Mouse (Mus musculus) layer of hippocampus, adult 2 months (tissue): Measurements from ENCODE around the gene Mecom. TPM values are rescaled to one million over a fixed set of nuclear protein-coding genes. Genes with fewer than 3 reads are reported as not detected.

Source experiments
- DNase-seq, 2 experiments: peaks; one replicate each; pipeline ENCODE4 v3.0.0; 2022; ENCODE audit warnings: low spot score in 2 of 2
- H3K27ac ChIP-seq: fragments of 200-600 bp; 2 replicates; pipeline ENCODE4 v1.8.1; 2022
- H3K4me3 ChIP-seq: fragments of 200-600 bp; 2 replicates; pipeline ENCODE4 v1.8.1; 2022; ENCODE audit warnings: mild to moderate bottlenecking
- CTCF ChIP-seq: fragments of 200-600 bp; conservative IDR thresholded peaks from 2 replicates; pipeline ENCODE4 v1.8.1; 2022; ENCODE audit warnings: antibody characterized with exemption, mild to moderate bottlenecking, moderate library complexity
- total RNA-seq, 2 experiments: library from RNA; stranded (reverse); gene quantifications; 2 replicates each; pipeline ENCODE4 v1.2.3; 2021

The Mecom gene
- total RNA-seq, 2 experiments from 2014 or later, result 3.3 to 3.5 TPM

DNA sequence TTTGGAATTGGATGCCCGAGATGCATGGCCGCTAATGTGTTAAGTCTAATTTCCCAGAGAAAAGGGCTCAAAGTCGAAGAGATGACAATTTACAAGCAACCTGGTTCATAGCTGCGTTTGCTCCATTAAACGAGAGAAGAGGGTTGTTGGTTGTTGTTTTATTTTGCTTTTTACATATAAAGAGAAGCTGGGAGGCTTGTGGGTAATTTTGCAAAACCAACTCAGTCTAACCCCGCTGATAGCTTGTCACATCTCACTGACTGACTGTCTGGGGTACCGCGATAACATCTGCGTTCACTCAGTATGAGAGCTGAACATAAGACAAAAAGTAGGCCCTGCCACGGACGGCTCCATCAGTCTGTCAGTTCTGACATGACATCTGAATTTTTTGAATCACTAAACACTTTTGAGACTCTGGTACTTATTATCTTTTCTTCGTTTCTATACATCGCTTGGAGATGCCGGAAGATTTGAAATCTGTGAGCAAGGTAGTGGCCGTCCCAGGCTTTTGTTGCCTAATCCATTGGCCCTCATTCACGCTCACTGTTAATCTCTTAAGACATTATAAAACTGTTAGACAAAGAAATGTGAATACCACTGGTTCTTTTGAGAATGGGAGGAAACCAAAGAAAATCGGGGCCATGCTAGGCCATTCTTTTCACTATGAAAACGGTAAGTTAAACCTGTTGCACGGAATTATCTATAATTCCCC, 327.0 kb downstream of the Mecom start:
- DNase-seq, result no peak
- no peak for TF ChIP-seq CTCF
- H3K4me3 ChIP-seq, result no peak overlapping the region
- no peak overlapping the region for H3K27ac ChIP-seq

GRCm38 (mm10) chr3:30219891-30220290, 327.9 kb downstream of the Mecom start:
- no peak overlapping the region for H3K4me3 ChIP-seq
- DNase-seq, result no peak
- no peak for TF ChIP-seq CTCF
- H3K27ac ChIP-seq, result no peak overlapping the region

DNA sequence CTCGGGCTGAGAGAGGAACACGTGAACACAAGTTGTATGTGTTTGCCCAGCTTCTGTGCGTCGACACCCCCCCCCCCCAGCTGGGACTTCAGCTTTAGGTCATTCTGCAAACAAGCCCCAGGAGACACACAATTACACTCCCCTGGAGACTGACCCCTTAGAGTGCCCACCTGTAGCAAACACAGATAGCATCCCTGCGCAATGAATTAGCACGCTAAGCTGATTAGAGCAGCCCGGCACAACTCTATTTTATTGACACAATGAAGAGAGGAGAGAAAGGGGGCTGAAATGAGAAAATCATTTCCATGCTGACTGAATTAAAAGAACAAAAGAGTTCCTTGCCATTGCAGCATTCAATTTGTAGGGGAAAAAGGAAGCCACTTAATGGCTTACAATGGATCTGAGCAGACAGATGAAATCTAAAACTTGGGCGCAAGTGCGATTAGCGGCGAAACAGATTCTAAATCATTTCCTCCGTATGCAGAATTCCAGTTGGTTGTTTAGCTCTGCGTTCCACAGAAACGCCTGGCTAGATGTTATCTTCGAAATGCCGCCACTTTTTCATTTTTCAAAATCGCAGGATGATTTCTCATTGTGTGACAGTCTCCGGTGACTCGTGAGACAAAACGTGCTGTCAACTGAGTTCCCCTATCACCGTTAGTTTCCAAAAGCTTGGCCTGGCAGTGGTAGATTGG, 328.5 kb downstream of the Mecom start:
- TF ChIP-seq CTCF, result no peak
- H3K4me3 ChIP-seq, result no peak overlapping the region; the same call in 1 of the 2 replicates
- H3K27ac ChIP-seq, result no peak overlapping the region
- DNase-seq, result no peak

GRCm38 (mm10) chr3:30214607-30215006, 333.2 kb downstream of the Mecom start:
- TF ChIP-seq CTCF, result no peak
- H3K4me3 ChIP-seq, result no peak overlapping the region
- no peak for DNase-seq
- no peak overlapping the region for H3K27ac ChIP-seq

DNA sequence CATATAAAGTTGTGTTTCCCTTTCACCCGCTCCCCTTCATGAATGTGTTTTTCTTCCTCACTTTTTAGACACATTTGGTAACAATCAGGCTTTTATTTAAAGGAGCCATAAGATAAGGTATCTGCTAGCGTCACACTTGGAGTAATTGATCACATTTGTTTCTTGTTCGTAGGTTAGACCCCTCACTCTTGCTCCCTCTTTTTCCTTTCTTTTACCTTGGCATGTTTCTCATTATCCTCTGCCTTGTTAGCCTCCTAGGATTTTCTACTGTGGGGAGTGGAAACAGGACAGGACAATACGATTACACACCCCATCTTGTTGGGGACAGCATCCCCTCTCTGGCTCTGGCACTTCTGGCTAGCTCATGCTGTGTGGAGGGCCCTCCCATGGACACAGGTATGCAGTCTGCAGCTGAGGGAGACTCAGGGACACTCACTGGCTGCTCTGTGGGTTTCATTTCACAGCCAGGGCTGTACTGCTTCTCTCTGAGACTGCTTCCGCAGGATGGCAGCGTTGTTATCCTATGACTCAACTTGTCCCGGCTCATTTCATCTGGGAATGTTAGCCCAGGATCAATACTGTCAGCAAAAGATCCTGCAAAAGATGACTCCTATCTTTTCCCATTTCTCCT, 334.2 kb downstream of the Mecom start:
- Histone ChIP-seq H3K27ac (no peak overlapping the region), H3K4me3 (no peak overlapping the region)
- DNase-seq, result no peak
- no peak for TF ChIP-seq CTCF

DNA sequence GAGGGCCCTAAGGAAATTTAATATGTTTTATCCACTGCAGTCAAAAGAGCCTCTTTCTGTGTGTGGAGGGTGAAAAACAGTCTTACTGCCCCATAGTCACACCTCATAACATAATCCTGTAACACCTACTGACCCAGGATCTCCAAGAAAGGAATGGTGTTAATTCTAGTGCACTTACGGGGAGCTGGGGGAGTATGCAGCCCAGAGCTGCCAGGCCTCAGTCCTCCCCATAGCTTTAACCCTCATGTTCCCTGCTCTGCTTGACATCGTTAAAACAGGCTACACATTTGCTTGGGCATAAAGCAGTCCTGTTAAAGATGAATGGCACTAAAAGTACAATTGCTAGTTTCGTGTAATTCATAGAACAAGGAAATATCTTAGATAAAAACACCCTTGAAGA, 335.0 kb downstream of the Mecom start:
- no peak for TF ChIP-seq CTCF
- DNase-seq, result no peak

DNA sequence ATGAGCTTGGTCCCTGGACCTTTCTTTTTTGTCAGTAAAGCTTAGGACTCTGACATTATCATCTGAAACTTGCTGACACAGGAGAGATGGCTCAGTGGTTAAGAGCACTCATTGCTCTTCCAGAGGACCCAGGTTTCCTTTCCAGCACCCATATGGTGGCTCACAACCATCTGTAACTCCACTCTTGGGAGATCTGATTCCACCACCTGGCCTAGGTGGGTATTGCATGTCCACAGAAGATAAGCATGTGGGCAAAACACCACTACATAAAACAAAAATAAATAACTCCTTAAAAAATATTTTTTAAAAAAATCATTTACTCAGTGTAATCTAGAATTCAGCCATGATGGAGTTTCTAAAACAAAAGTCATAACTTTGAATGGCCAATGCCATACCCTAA, 338.7 kb downstream of the Mecom start:
- TF ChIP-seq CTCF, result peak; percentile 53
- Histone ChIP-seq H3K27ac (no peak overlapping the region), H3K4me3 (no peak overlapping the region)
- DNase-seq, result no peak

More for the DNA sequence above, 335.0 kb downstream of the Mecom start:
- no peak overlapping the region for H3K27ac ChIP-seq
- H3K4me3 ChIP-seq, result no peak overlapping the region

DNA sequence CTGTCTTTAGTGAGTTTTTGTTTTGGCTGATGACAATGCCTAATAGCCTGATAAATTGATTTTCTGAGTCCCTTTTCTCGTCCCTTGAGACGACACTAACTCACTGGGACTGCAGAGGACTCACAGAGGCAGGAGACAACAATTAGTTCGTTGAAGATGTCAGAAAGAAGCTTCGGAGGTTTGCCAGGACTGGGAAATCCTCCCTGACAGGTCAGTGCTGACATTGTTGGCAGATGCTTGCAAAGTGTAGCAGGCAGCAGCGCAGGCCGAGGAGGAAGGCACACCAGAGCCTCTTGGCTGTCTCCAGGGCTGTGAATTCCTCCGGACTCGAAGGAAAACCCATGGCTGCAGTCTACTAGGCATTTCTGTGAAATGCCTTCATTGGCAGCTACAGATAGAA, 339.9 kb downstream of the Mecom start:
- Histone ChIP-seq H3K4me3 (no peak overlapping the region; the same call in 1 of the 2 replicates), H3K27ac (no peak overlapping the region)
- DNase-seq, result no peak
- TF ChIP-seq CTCF, result no peak

DNA sequence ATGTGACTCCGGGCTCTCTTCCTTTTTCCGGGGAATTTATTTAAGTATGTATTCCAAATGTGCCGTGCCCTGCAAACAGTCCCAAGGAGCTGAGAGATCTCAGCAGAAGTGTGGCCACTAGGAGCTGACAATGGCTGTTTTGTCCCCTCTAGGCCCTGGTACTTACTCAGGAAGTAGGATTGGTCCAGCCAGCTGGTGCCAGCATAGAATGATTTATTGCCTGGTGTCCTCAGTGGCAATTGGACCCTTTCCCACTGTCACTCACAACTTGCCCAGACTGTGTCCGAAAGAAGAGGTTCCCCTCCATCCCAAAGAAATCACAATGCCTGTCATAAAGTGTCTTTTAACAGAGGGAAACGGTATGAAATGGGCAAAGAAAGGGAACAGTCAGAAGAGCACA, 340.4 kb downstream of the Mecom start:
- H3K27ac ChIP-seq, result no peak overlapping the region
- peak; percentile 31; the same call in 1 of the 2 replicates for TF ChIP-seq CTCF
- no peak overlapping the region for H3K4me3 ChIP-seq
- DNase-seq, result no peak

DNA sequence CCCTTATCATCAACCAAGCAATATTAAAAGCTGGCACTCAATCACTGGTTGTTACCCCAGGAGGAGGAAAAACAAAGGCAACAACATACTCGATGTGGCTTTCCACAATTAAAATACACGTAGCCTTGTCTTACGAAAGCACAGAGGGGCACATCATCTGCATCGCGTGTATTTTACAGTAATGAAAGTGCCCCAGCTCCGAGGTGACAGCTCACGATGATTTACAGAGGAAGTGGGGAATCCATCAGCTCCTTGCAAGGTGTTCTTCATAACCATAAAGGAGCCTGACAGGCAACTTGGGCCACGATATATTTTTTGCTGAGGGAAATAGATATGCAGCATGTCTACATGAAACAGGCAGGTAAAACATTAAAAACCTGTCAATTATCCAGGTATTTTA, 341.7 kb downstream of the Mecom start:
- Histone ChIP-seq H3K27ac (no peak overlapping the region), H3K4me3 (no peak overlapping the region)
- DNase-seq, result no peak
- no peak for TF ChIP-seq CTCF

GRCm38 (mm10) chr3:30203764-30204163, 344.0 kb downstream of the Mecom start:
- DNase-seq, result no peak
- no peak for TF ChIP-seq CTCF
- no peak overlapping the region for H3K4me3 ChIP-seq
- H3K27ac ChIP-seq, result no peak overlapping the region

GRCm38 (mm10) chr3:30198854-30199253, 349.0 kb downstream of the Mecom start:
- no peak for TF ChIP-seq CTCF
- H3K27ac ChIP-seq, result no peak overlapping the region
- no peak overlapping the region for H3K4me3 ChIP-seq
- no peak for DNase-seq

DNA sequence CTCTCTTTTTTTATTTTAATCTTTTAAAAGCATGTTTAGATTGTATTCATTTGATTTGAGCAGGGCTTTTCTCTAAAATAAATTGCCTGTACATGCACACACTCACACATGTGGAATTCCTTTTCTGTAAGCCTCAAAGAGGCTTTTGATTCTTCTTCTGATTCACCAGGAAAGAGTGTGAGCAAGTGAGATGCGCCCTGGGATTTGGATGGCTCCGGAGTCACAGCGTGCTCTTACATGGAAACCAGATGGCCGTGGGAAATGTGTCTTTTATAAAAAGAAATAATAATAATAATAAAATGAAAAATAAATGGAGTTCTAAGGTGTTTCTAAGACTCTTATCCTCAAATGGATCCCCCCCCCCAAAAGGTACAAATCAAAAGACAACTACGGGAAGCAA, 349.6 kb downstream of the Mecom start:
- DNase-seq, result no peak
- no peak overlapping the region for H3K27ac ChIP-seq
- no peak overlapping the region for H3K4me3 ChIP-seq
- TF ChIP-seq CTCF, result no peak

GRCm38 (mm10) chr3:30195186-30195585, 352.6 kb downstream of the Mecom start:
- H3K27ac ChIP-seq, result no peak overlapping the region
- DNase-seq, result no peak
- H3K4me3 ChIP-seq, result no peak overlapping the region
- no peak for TF ChIP-seq CTCF
